Mouse (Mus musculus) Muller cell, postnatal 12 days (primary cell): ENCODE measurements around the gene Wwc2.

Experiments used
- DNase-seq: peaks from one replicate; pipeline ENCODE4 v3.0.0-alpha.2; 2015; ENCODE audit errors: inconsistent ontology term

The Wwc2 gene

DNA sequence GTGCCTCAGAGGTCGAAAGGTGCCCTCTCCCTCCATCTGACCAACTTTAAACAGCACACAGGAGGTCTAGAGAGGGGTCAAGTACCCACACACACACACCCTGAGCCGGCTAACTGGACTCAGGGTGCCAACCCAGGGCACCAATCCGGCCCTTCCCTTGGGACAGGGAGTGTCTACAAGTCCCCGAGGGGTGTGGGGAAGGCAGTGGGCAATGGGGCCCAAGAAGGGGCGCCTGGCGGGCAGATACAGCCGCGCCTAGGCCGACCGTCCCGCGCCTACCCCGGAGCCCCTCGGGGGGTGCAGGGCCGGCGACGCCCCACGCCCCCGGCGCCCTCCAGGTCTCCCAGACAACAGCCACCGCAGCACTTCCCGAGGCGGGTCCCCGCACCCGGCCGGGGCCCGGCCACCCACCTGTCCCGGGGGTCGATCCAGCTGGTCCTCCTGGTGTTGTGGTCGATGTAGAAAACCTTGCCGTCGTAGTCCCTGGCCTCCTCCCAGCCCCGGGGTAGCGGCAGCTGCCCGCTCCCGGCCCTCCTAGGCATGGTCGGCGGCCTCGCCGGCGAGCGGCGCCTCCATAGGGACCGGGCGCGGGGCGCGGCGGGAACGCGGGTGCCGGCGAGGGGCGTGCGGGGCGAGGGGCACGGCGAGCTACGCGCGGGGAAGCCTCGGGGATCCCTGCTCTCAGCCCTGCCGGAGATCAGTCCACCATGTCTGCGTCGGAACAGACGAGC is 904 bp downstream of the Wwc2 start:
- peak; percentile 57 for DNase-seq

DNA sequence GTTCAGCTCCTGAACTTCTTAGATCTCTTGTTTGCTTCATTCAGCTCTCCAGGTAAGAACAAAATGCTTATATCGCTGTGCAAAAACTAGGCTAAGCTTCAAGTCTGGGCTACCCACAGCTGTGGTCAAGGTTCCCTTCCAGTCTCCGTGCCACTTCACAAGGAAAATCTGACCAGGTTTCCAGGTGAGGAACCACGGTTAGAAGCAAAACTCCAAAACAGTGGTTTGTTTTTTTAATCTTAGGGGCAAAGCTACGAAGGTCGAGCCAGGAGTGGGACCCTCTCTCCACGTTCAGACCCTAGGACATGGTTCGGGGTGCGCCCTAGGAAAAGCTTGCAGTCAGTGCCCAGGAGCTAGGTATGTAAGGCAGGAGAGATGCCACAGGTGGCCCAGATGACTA is 1.5 kb downstream of the Wwc2 start:
- no peak for DNase-seq

DNA sequence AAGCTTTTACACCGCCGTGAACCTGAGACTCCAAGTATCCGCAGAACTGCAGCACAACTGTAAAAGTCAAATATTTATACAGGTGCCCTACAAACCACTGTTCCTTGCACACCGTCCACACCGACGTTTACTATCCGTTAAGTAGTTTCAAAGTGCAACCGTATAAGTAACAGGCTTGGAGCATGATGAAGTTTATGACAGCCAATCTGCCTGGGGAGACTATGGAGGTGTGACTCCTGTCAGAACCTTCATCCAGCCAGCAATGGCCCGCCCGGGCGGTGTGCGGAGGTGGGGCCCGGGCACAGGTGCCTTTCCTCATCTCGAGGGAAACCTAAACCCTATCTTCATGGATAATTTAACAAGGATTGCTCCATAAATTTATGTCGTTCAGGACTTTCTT is 2.6 kb downstream of the Wwc2 start:
- no peak for DNase-seq

DNA sequence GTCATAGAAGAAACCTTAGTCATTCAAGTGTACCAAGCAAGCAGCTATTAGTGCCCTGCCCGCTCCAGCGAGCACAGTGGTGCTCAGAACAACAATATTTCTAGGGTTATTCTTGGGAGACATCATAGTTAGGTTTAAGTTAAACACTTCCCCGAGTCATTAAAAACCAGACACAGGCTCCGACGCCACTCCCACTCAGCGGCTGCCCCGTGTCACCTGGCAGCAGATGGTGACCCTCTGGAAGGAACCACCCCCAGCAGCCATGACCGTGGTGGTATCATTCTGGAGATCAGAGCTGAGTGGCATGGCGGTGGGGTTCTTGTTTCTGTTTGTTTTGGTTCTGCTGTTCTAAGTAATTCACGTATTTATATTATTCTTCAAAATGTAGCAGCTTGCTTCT is 5.1 kb downstream of the Wwc2 start:
- no peak for DNase-seq

DNA sequence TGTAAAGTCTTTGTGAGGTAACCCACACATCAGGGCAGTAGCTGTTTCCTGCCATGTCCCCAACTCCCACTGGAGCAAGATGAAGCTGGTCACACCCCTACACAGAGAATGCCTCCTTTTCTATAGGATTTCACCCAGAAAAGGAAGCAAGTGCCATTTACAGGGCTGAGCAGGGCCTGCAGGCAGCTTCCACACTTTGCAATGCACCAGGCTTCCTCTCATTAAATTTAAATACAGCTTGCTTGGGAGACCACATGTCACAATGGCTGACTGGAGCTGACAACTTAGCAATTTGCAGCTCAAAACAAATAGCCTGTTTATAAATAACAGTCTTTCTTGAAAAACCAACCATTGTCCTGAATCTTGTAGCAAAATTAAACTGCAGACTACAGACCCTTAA is 5.5 kb downstream of the Wwc2 start:
- no peak for DNase-seq

DNA sequence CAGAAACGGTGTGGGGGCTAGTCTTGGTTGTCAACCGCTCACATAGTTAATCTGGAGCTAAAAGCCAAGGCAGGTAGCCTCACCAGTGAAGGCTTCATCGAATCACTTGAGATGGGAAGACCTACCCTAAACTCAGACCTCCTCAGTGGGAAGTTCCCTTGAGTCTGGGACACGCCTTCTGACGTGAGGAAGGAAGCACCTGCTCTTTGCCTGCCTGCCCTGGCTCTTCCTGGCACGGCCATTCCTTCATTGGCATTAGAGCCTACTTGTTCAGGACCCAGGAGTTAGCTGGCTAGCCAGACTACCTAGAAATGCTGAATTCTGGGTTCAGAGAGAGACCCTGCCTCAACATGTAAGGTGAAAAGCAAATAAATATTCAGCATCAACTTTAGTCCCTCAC is 9.6 kb downstream of the Wwc2 start:
- no peak for DNase-seq

DNA sequence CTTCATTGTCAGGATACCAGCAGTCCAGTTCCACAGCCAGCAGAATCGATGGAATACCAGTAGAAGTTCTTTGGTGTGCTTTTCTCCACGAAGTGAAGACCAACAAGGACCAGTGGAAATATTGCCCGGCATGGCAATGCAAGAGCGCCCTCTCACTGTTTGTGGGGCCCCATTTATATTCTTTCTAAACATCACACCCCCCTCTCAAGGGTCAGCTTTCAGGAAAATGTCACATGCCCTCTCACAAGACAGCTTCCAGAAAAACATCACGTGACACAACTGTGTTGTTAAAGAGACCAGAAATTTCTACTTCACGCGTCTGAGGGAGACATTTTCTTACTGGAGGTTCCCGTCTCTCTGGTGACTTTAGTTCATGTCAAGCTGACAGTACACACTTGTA is 10.8 kb downstream of the Wwc2 start:
- DNase-seq, result no peak

DNA sequence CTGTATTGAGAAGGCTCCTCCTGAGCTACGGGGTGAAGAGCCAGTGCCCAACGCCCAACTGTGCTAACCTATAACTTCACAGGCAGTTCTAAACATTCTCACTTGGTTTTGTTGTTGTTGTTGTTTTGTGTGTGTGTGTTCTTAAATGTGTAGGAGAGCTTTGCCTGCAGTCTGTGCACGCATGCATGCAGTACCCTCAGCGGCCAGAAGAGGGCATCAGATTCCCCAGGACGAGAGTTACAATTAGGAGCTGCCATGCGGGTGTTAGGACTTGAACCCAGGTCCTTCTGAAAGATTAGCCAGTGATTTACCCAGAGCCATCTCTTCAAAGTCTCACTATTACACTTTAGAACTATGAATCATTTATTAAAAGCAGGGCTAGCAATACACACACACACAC is 12.0 kb downstream of the Wwc2 start:
- no peak for DNase-seq

DNA sequence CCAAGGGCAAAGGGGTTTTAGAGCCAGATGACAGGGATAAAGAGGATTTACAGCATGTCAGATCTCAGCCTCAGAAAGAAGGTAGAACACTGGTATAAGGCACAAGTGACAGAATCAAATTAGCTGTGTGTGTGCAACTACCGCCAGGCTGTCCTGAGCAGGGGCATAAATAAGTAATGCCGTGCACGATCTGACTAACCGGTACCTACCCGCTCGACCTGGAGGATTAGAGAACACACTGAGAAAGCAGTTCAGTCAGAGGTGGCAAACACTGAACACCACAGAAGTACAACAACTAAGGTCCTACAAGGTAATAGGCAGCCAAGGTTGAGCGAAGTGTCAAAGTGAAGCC is 15.8 kb downstream of the Wwc2 start:
- no peak for DNase-seq

DNA sequence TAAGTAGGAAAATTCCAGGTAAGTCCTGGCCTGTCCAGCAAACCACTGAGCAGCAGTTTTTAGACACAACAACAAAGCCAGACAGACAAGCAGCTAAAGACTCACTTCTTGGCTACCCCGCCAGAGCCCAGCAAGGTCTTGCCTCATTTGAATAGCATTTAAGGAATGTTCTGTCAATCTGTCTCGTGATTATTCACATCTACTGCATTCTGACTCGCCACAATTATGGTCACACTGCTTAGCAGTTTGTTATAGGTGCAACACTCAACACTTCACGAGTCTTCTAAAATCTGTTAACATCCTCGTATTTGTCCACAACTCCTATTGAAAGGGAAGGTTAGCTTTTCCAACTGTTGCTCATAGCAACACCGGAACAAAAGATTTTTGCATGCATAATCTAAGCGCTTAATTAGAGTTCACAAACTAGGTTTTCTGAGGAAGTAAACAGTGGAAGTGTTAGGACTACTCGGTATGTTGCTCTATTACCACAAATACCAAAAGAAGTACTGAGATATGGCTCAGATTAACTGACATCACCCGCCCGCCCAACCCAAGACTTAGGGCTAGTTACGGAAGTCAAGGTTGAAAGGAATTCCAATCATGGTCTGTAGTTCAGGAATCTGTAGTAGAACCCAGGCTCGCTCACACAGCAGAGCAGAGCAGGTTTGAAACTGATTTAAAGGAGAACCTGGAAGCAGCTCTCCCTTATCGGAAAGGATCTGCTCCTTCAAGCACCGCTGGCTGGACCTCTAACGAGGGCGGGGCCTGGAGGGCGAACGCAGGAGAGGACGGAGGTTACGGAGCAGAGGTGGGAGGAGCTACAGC is 16.4 kb downstream of the Wwc2 start:
- peak; percentile 93 for DNase-seq

DNA sequence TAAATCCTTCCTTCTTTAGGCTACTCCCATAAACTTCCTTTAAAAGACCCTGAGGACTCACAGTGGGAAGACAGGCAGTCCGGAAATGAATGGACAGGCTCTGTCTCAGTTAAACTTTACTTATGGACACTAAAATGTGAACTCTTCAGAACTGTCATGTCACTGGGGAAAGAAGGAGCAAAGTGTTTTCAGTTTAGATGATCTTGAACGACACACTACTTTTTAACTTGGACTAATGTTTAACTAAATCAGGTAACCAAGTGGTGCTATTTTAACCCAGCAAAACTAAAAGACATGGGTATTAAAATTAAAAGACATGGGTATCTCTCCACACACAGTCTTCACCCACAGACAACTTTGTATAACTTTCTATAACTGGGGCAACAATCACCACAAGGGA is 19.6 kb downstream of the Wwc2 start:
- DNase-seq, result no peak

DNA sequence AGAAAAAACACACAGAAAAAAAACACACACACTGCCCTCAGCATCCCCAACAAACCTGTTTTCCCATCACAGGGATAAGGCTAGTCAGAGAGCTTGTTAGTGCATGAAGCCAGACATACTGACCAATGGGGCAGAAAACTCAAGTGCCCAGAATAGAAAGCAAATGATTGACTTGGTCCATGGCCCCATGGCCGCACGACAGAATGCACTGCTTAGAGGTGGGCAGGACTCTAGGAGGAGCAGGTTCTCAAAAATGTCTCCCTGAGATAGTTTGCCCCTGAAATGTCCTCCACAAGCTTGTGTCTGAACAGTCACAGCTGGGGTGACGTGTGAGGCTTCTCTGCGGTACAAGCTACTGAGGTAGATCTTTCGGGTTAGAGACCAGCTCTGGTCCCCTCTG is 20.1 kb downstream of the Wwc2 start:
- no peak for DNase-seq

DNA sequence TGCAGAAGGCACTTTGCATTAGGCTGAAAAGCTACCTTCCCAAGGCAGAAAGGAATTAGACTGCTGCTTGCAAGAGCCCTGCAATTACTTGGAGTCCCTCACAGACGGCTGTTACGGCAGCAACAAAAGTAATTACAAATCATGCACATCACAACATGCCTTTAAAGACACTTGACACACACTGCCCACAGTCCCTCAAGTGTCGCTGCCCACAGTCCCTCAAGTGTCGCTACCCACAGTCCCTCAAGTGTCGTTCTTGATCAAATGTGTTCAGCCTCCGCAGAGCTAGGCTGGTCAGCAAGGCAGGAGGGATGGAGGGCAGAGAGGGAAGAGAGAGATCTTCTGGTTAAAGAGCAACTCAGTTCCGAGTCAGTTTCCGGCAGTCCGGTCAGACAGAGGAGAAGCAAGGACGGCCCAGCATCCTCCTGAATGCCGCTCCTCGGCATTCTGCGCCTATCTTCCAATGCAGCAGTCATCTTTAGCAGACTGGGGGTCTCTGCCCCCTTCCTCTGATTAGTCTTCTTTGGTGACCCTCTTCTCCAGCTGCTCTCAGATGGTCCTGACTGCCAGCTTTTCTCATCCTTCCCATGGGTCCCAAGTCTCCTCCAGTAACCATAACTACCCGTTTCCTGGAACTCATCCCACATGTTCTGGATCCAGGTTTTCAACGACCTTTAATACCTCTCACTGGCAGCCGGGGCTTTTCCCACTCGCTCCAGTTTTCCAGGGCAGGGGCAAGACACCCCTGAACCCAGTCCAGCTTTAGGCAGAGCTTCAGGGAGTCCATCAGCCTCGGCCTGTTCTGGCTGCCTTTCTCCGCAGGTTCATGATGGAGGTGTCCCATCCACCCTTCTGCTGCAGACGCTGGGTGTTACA is 23.4 kb downstream of the Wwc2 start:
- no peak for DNase-seq

DNA sequence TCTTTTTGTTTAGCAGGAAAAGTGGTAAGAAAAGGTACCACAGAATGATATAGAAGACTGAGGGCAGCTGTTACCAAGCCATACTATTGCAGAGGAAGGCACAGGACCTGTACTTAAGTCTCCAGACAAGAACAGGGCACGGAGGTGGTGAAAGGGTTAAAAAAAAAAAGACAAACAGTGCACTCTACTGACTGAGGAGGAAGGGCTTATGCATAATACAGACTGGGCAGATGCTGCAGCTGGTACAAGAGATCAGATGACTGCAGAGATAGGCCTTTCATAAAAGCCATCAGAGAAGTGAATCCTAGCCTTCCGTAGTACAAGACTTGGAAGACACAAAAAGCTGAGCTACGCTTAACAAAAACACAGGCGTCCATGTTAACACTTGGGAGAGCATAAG is 28.2 kb downstream of the Wwc2 start:
- no peak for DNase-seq

DNA sequence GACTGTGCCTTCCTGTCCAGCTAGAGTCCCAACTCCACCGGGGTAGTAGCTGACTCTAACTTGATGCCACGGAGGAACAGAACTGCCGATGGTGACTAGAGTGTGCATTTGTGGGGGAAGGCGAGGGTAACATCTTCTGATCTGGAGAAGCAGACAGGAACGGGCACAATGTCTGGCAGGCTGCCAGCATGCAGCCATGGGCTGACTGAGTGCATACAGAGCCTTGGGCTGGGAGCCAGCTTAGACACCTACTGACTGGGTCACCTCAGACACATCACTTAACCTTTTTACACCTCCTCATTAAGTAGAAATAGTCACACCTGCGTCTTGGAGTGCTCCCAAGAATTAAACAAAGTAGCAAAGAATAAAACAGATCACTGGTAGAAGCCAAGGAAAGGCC is 28.7 kb downstream of the Wwc2 start:
- DNase-seq, result peak; percentile 59

DNA sequence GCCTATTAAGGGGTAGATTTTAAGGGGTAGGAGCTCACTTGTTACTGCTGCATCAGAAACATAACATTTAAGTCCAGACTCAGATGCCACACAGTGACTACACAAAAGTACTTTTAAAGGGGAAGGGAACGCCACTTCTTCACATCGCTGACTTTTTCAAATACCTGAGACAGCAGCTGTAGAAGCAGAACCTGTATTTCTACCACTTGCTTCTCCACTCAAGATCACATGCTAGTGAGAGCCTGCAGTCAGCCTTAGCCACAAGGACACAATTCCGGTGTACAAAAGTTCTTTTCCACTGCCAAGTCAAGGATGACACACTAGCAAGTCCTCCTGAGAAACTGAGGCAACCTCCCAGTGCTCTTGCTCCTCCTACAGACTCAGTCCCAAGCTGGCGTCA is 33.2 kb downstream of the Wwc2 start:
- DNase-seq, result no peak

DNA sequence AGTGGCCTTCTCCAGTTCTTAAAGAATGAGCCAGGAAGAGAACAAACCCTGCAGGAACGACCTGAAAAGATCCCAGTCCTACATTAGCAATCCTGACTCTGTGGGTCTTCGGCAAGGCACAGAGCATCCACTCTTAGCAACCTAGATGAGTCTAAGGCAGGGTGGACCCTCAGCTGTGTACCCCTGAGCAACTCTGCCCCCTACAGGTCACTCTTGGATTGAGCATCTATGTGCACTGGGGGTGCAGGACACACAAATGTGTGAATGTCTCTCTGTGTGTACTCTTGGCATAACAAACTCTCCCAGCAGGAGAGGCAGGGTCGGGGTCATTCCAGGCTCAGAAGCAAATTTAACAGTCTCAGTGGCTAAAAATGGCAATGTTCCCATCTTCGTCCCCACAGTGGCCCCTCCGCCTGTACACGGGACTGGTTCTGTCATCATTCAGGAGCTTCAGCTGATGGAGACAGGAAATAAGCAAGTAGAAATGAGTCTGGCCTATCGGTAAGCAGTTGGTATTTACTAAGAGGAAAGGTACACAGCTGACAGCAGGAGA is 39.3 kb downstream of the Wwc2 start:
- DNase-seq, result no peak

DNA sequence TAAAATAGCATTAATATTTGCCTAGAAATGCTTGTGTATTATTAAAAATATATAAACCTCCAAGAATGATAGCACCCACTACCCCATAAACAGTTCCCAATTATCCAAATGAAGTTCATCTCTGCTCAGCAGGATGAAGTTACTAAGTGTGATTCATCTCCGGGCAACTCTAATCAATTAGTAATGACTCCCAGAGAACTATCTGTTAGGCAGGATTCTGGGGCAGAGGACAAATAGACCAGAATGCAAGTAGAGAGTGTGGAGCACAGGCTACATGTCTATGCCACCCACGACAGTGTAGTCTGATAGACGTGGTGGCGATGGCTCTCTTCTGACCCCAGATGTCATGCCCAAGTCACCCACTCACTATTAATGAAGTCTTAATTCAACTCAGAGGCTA is 41.9 kb downstream of the Wwc2 start:
- DNase-seq, result peak; percentile 69

DNA sequence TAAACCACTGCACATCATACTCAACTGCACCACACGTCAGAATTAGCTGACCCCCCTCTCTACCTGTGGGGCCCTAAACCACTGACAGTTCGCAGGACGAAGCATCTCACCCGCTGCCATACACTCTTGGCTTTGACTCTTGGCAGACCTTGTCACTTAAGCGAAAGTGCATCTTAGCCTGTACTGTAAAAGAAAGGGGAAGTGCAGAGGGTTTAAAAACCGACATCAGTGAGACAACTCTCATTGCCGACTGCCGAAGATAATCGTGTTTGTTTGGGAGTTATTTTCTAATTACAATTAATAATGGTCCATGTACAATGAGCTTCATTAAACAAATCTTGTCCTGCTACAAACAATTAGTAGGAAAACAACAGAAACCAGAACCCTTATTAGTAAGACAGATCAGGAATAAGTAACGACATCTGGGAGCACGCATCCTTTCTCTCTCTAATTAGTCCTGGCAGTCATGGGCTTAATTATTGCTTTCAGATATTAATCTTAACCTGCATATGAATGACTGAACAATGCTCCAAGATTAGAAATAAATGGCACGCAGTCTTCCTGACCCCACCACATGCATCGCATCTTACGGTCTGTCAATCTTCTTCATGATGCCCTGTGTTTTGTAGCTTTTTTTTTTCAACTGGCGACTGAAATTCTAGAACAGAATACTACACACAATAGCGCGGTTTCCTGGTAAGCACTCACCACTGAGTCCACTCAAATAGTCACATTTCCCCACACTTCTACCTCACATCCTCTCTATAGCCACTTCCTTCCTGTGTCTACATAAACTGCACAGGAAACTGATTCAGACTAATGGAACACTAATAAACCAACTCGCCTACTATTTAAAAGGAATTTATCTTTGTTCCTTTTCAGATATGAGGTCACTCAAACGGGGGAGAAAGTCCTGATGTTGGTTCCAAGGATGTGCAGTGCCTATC is 42.8 kb downstream of the Wwc2 start:
- DNase-seq, result peak; percentile 79

DNA sequence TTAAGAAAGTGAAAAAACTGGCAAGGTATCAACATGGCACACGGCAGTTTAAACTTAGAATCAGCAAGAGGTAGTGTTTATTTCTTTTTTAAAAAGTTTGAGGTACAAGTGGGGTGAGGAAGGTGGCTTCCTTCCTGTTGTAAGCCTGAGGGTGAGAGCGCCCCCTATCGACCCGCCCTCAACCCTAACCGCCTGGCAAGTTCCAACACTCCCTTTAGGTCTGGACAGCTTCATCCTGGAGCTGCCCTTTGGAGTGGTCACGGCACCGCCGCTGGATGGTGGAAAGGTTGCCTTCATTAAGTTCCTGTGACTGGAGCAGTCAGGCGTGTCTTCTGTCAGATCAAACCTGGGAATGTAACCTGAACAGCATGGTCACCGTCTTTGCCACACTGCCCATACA is 47.7 kb downstream of the Wwc2 start:
- DNase-seq, result no peak

DNA sequence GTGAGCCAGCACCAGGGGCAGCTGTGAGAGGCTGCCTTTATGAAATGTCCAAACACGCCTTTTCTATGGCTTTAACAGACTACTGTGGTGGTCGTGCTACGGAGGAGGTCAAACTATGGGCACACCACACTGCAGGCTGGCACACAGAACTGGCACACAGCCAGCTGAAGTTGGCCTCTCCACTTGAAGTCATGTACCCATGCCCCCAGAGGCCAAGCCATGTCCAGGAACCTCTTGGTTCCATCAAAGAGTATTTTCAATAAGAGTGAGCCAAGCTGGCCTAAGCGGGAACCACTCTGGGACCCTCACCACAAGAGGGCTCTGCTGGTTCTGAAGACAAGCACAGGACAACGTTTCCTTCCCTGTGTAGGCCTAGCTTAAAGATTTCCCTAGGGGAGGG is 49.7 kb downstream of the Wwc2 start:
- DNase-seq, result no peak
